Mouse (Mus musculus) hindbrain, embryonic 10.5 days (tissue): ENCODE data around the gene Selp. TPM values are rescaled to one million over a fixed set of nuclear protein-coding genes. Genes with fewer than 3 reads are reported as not detected.

Source experiments
- polyA plus RNA-seq: library from polyadenylated mRNA; unstranded; fragments of >200 nt; fragmentation: Nextera tagmentation; extraction: Ambion mirVana; gene quantifications from 2 replicates; pipeline ENCODE4 v1.2.1, GENCODE M21; 2016

Selp gene
- polyA plus RNA-seq, 1 experiment from 2014 or later, result not detected

Other genes with a start within 250 kb of the Selp start
- gene Scyl3, start 186.2 kb upstream of the Selp start, polyA plus RNA-seq, result 16.0 and 17.6 TPM in 2 replicates
- gene BC055324, start 120.5 kb upstream of the Selp start, polyA plus RNA-seq, result 27.2 and 37.8 TPM in 2 replicates
- 8.7 and 10.3 TPM in 2 replicates for gene Mettl18, start 120.4 kb upstream of the Selp start, polyA plus RNA-seq
- gene Sele, start 67.0 kb upstream of the Selp start, polyA plus RNA-seq, result not detected in 2 replicates
- 0.09 TPM in 1 of 2 replicates, not detected in the other for gene Sell, start 53.3 kb upstream of the Selp start, polyA plus RNA-seq
- 0.30 and 0.34 TPM in 2 replicates for gene F5, start 36.6 kb downstream of the Selp start, polyA plus RNA-seq
- gene Slc19a2, start 133.8 kb downstream of the Selp start, polyA plus RNA-seq, result 8.2 and 12.5 TPM in 2 replicates
- gene Ccdc181, start 160.3 kb downstream of the Selp start, polyA plus RNA-seq, result 11.2 and 12.2 TPM in 2 replicates
- 30.7 and 31.8 TPM in 2 replicates for gene Nme7, start 188.9 kb downstream of the Selp start, polyA plus RNA-seq
- gene Blzf1, start 192.2 kb downstream of the Selp start, polyA plus RNA-seq, result 26.2 and 26.4 TPM in 2 replicates